Mouse (Mus musculus) ES-Bruce4 (cell line): ENCODE results near the gene Art5.

Experiments used
- CTCF ChIP-seq: IDR thresholded peaks from one replicate; pipeline ENCODE4 v1.8.1; 2011; ENCODE audit warnings: low read depth, low read length
- EP300 ChIP-seq: IDR thresholded peaks from 2 replicates; pipeline ENCODE4 v1.6.1; 2011; ENCODE audit warnings: low read depth, low read length; ENCODE audit not compliant: insufficient read depth

DNA sequence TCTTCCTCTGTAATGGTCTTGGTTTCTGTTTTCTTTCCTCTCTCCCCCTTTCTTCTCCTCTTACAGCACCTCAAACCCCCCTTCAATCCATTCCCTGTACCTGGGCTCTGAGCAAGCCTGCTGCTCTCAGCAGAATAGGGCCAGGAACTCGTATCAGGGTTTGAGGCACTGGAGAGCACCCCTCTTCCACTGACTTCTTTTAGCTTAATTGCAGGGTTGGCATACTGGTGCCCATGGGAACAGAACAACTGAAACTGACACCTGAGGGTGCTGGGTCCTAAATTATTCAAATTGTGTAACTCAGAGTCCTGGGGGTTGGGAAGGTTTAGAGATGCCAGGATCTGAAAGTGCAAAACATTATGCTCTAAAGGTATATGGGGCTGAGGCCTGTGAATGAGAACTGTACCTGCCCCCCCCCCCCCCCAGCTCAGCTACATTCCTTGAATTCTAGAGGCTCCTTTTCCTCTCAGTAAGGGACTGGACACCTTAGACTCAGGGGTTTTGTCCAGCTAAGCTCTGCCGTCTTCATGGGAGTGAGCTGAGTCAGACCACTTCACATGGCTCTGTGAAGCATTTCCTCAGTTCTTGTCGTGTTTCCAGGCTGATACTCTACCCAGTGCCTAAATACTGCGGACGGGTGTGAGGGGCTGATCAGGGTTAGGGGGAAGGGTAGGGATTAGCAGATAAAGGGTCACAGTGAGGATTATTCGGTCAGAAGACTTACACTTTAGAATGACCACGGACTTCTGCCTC lies 7.5 kb upstream of the Art5 start, which contains the start of gene Chrna10:
- TF ChIP-seq CTCF (no peak), EP300 (no peak)
